Mouse (Mus musculus) ovary, postnatal 36 days (tissue): ENCODE data around the gene Fbxo42.
"Not testable (repeated sequence)": the region's sequence is repeated elsewhere in the genome, so short reads cannot be mapped to it uniquely, and the experiment has no call there.

ENCODE experiments used
- DNase-seq: peaks from one replicate; pipeline ENCODE4 v3.0.0; 2022; ENCODE audit warnings: low spot score, mixed read lengths

Gene Fbxo42

DNA sequence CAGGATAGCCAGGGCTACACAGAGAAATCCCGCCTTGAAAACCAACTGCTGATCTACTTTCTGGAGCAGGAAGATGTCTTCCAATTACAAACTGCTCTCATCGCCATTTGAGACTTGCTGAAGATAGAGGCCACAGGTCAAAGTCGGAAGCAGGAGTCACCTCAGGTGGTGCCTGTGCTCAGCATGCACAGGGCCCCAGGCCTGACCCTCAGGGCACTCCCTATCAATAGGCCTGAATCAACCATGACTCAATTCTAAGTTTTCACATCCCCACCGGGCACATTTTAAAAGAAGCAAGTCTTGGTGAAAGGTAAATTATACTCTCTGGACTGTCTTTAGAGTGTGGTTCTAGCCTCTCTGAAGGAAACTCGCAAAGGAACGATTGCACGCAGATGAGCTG lies 11.6 kb upstream of the Fbxo42 start:
- DNase-seq, result no peak

DNA sequence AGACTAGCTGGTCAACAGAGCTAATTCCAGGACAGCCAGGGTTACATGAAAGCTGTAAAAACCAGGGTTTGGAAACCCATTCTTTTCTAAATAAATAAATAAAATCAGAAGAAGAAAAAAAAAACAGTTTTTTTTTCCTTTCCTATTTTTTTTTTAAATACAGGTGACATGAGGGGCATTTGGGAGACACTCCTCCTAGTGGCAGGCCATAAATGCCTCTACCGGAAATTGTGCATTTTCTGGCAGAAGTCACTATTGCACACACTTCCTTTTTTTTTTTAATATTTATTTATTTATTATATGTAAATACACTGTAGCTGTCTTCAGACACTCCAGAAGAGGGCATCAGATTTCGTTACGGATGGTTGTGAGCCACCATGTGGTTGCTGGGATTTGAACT lies 10.0 kb upstream of the Fbxo42 start:
- not testable (repeated sequence) for DNase-seq

DNA sequence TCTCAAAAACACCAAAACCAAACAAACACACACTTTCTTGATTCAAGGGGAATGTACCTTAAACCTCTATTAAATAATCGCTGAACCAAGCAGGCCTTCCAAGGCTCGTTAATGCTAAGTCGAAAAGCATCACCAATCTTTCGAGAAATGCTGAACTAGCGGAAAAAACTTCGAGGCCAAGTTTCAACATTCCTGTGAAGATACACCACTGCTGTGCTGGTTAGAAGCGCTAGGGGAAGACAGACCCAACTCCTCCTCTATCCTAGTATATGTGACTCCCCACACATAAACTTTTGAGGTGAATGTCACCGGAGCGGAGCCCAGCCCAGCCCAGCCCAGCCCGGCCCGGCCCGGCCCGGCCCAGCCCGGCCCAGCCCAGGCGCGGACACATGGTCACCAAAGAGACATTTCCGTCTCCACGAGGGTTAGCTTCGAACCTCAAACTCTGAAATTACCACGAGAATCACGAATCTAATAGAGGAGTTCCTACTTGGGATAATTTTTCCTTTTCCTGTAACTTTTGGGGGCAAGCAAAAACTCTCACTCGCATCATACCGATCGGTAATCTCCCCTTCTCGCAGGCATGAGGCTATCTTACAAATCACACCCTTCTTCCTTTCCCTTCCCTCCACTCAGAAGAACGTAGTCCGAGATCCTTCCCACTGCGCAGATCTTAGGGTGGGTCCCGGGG lies 9.1 kb upstream of the Fbxo42 start:
- no peak for DNase-seq

DNA sequence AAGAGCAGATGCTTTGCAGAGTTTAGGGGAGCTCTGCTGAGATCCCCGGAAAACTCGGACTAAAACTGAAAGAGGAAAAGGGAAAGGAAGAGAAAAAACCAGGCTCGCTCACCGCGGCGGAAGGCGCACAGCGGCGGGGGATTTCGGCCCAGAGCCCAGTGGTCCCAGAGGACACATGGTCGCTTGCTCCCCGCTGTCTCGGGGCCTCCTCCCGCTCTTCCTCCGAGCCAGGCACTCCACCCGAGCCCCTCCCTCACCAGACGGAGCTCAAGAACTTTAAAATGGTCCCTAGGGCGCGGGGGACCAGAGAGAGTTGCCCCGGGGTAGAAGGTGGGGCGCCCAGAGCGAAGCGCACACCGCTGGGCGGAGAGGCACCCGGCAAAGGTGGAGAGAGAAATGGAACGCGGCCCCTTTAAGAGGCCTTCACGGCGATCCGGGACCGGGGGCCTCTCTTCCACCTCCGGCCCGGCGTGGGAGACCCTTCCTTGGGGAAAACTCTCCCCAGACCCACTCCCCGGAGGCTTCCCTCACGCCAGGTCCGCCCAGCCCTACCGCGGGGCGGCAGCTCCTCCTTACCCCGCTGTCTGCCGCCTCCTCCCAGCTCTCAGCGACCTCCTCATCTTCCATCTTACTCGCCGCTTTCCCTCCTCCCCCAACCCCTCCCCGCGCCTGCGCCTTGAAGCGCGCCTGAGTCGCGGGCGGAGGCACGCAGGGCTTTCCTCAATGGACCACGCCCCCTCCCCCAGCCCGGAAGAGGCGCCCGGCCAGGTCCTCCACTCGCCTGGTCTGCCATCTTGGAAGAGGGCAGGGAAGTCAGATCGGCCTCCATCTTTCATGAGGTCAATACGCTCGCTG lies 8.4 kb upstream of the Fbxo42 start, which contains the start of gene Szrd1:
Gene Szrd1, minus strand, starts transcription at position 660 of the 855 bp plus-strand sequence.
- DNase-seq, result peak; percentile 99

DNA sequence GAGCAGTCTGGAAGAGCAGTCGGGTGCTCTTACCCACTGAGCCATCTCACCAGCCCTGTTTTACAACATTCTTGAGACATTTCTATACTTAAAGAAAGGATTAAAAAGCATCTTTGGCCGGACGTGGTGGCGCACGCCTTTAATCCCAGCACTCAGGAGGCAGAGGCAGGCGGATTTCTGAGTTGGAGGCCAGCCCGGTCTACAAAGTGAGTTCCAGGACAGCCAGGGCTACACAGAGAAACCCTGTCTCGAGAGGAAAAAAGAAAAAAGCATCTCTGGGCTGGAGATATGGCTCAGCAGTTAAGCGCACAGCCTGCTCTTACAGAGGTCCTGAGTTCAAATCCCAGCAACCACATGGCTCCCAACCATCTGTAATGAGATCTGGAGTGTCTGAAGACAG lies 7.4 kb upstream of the Fbxo42 start:
- not testable (repeated sequence) for DNase-seq

DNA sequence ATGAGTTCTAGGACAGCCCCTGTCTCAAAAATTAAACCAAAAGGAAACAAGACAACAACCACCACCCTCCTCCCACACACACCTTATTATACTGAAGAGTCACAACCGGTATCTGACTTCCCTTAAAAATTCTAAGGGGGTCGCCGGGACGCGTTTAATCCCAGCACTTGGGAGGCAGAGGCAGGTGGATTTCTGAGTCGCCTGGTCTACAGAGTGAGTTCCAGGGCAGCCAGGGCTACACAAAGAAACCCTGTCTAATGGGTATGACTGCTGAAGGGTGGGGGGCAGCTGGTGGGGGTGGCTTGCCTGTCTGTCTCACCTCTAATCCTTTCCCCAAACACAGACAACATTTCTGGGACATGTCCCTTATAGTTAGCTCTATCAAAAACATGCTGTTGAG lies 6.7 kb upstream of the Fbxo42 start:
- DNase-seq, result no peak

DNA sequence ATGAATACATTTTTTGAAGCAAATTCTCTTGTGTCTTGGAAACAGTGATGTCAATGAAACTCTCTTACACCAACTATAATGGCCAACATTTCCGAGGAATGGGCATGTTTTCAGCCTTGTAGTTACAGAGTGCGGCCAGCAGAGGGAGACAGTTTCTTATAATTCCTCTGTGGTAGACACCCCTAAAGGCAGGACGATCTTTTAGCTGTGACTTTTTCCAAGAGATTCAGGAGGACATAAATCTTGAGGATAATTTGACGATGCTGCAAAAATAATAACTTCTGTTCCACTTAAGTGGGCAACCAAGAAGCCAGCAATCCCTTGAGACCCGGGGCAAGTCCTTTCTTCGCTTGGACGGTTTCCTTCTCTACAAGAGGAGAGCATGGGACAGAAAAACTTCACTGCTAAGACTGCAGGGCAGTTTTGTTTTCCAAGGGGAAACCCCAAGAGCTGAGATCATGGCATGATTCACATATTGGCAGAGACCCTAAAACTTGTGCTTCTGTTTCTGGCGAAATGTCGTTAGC lies 5.4 kb upstream of the Fbxo42 start:
- peak; percentile 65 for DNase-seq

DNA sequence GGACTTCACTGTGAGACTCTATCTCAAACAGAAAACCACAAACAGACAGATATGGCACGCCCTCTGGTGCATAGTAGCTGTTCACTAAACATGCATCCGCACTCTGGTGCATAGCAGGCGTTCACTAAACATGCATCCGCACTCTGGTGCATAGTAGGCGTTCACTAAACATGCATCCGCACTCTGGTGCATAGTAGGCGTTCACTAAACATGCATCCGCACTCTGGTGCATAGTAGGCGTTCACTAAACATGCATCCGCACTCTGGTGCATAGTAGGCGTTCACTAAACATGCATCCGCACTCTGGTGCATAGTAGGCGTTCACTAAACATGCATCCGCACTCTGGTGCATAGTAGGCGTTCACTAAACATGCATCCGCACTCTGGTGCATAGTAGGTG lies 2.6 kb upstream of the Fbxo42 start:
- DNase-seq, result not testable (repeated sequence)

DNA sequence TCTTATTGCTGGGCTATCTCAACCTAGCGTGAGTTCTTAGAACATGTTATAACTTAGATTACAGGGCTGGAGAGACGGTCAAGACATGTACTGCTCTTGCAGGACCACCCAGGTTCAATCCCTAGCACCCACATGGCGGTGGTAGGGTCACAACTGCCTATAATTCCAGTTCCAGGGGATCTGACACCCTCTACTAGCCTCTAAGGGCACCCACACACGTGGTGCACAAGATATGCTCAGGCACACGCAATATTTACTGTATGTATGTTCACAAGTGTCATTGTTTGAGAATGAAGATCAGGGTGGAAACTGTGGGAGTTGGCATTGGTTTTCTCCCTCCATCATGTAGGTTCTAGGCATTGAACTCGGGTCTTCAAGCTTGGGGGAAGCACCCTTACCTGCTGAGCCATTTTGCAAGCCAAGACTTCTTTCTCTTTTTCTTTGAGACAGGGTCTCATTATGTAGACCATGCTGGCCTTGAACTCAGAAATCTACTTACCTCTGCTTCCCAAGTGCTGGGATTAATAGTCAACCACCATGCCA lies 1.2 kb upstream of the Fbxo42 start:
- DNase-seq, result no peak

DNA sequence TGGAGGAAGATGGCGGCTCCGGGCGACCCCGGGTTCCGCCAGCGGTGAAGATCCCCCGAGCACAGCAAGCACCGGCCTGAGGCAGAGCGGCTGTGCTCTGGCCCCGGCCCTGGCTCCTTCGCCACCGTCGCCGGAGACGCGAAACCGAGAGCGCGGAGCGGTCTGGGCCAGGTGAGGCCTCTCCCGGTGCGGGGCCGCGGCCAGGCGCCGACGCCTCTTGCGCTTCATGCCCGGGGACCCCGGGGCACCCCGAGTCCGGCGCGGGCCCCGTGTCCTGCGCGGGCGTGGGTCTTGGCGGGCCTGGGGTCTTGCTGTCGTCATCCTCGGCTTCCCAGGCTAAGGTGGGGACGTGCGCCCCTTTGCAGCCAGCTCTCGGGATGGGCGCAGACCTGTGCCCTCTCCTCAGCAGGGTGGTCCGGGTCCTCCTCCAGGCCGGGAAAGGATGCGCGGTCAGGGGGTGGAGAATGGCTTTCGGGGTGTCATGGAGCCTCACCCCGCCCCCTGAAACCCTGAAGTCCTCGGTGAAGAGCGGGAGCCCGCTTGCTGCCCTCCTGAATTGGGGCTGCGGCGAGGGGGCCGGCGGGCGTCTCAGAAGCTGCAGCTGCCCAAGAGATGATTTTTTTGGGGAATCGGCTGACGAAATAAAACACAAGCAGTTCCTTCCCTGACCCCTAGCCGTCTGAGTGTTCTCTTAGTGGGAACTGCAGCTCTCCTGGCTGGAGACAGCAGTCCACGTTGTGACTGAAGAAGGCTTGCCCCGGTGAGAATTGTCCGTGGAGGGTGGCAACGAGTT lies 492 bp downstream of the Fbxo42 start:
- no peak for DNase-seq

DNA sequence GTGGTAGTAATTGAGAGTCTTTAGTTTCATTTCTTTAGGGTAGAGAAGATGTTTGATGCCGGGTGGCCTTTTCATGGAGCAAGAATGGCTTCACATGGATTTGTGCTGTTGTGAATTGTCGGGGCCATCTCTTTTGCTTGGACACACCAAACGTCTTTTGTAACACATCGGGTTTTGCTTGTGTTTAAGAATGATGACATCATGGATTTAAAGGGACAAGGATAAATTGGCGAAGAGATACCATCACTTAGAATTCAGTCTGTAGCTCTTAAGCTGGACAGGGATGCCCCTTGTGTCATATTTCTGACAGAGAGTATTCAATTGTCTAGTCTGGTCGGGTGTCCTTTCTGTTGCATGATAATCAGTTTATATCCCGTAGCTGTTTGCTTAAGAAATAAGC lies 1.4 kb downstream of the Fbxo42 start:
- DNase-seq, result no peak

DNA sequence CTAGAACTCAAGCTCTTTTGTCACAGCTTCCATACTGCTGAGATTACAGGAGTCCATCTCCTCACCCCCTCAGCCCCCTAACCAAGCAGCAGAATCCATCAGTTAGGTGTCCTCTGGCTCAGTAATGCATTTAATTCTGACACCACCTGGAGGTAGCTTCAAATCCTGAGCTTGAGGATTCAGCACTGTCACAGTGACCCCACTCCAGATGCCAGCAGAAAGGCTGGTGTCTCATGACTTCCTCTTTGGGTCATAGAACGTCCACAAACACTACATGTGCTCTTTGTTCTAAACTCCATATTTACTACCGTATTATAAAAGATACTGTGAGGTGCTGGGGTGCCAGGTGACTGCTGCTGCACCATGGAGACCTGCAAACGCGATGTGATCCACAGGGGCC lies 9.8 kb downstream of the Fbxo42 start:
- DNase-seq, result no peak

DNA sequence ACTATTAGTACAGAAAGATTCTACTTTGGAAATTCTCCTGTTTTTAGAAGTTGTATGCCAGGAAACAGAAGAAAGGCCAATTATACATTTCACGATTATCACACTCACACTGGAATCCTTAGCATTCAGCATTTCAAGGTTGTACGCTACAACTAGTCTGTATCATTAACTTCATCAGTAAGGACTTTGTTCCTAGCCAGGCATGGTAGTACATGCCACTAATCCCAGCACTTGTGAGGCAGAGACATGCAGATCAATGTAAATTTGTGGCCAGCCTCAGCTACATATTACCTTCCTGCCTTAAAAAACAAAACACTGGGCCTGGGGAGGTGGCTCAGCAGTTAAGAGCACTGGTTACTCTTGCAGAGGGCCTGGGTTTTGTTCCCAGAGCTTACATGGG lies 10.9 kb downstream of the Fbxo42 start:
- no peak for DNase-seq

DNA sequence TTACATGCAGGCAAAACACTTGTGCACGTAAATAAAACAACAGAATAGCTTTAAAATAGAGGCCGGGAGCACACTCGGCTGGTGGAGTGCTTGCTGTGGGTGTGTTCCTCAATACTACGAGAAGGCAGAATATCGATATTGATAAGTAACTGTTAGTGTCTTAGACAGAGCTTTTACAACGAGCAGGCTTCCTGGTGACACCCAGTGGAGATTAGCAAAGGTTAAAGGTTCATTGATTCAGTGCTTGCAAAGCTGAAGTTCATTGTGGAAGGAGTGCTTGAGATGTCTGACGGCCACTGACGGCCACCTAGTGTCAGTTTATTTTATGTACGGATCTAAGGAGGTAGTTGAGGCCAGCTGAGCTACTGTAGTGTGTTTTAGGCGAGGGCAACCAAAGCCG lies 11.4 kb downstream of the Fbxo42 start:
- no peak for DNase-seq

DNA sequence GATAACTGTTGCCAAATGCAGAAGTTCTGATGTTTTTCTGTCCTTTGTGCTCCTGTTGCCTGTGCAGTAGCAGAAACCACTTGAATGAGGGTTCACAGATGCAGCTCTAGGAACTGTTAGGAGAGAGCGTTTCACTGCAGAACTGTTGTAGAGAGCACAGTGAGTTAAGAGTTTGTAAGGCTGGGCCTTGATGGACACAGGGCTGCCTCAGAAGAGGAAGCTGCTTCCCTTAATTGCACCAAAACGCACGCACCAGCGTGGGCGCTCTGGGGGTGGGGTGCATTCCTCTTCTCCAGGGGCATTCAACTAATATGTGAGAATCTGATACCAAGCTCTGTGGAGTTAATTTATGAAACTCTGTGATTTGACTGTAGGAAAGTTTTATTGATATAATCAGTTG lies 12.0 kb downstream of the Fbxo42 start:
- no peak for DNase-seq

DNA sequence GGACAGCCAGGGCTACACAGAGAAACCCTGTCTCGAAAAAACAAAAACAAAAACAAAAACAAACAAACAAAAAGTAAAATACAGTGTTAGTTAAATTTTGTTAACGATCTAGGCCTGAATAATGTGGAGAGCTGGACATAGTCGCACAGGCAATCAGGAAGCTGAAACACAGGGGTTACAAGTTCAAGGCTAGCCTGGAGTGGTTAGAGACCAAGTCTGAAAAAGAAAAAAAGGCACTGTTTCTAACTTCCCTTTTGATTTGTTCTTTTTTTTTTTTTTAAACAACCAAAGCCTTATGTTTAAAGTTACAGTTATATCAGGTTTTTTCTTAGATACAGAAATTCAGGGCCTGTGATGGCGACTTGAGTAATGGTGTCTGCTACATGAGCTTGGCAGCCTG lies 12.5 kb downstream of the Fbxo42 start:
- DNase-seq, result no peak

DNA sequence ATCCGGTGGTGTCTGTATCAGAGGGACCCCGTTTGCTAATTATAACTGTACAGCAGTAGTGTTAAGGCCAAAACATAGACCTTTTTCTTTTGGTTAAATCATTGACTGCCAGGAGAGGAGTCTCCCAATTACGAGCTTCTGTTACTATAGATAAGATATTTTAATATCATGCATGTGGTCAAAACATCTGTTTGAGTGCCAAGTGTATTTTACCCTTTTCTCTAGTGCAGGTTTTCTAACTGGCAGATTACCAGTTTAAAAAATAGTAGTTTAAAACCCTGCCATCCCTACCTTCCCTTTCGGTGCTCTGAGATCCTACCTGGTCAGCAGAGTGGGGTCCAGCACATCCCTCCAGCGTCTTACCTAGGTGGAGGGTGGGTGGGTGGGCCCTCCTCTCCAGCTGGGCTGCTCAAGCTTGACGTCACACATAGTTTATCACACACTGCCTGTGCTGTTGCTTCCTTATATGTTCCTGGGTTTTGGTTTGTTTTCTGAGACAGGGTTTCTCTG lies 14.0 kb downstream of the Fbxo42 start:
- no peak for DNase-seq

DNA sequence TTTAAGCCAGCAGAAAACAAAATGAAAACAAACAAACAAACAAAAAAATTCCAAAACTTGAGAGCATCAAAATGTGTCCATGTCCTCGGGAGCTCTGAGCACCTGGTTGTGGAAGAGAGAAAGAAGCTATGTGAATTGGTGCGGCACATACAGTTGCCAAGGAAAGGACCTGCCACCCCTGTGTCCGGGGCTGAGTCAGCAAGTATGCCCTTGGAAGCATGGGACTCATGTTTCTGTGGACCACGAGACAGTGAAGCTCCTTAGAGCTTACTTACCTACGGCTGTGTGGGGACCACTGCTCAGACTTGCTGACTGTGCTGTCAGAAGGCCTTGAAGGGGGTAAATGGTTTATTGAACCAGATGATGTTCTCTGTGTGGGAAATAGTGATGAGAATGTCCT lies 16.0 kb downstream of the Fbxo42 start:
- DNase-seq, result no peak

DNA sequence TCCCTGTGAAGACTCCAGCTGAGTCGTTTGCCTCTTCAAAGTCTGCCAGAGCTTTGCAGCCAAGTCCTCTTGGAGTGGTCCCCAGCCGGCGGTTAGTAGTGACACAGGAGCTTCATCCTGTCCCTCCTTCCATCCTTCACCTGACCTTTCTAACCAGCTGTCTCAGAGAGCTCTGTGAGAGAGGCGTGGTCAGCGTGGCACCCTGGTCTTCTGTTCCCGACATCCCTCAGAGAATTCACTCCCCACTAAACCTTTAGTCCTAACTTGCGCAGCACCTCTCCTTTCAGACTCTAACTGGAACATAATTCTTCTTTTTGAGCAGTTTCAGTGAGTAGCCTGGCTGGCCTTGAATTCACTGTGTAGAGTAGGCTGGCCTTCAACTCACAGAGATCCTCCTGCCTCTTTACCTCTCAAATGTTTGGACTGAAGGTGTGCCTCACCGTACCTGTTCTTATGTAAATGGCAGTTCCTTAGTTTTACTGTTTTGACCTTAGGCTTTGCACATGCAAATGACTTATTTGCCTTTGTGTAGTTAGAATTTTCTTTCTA lies 18.1 kb downstream of the Fbxo42 start:
- no peak for DNase-seq

DNA sequence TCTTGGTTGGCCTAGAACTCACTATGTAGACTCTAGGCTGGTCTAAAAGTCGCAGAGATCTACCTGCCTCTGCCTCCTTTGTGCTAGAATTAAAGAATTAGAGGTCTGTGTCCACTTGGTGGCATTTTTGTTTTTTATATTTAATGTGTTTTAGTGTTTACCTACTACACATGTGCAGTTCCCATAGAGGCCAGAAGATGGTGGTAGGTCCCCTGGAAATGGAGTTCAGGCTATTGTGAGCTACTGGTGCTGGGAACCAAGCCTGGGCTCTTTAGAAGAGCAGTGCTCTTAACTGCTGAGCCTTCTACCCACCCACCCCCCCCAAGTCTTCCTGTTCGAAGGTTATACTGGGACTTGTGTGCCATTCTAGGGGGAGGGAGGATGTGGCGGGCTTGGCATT lies 19.4 kb downstream of the Fbxo42 start:
- DNase-seq, result no peak

DNA sequence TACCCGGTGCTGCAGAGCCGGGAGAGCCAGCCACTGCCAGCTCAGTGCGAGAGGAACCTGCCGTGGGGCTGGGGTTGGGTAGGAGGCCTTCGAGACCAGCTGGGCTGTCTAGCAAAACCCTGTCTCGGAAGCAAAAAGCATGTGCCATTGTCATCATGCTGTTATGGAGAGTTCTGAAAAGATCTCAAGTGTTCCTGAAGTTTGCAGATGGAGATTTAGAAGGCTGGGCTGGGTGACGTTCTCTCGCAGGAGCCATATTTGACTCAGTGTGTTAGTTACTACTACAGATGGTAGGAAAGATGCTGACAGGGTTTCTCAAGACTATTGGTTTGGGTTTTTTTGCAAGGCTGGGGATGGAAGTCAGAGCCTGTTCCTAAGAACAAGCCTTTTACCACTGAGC lies 24.4 kb downstream of the Fbxo42 start:
- no peak for DNase-seq

DNA sequence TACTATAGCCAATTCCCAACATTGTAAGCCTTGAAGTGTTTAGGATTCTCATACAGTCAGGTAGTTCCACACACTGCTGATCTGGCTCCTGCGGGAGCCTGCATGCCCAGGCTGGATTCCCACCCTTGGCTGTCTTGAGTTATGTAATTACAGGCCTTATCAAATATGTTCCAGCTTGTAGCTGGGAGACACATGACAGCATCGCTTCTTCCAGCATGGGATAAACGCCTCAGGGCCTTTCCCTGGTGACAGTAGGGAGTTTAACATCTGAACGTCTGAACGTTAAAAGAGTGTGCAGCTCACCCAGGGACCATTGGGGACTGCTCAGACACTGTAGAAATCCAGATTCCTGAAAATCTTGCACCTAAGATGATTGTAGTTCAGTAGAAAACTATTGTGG lies 28.1 kb downstream of the Fbxo42 start:
- DNase-seq, result no peak
